ENCODE assay signal across 24 mouse cellular contexts in genomic region chr10:40469145-40469544, GRCm38 (mm10).
DNase-seq lines count a peak whose midpoint lies in the region; ATAC-seq lines count a peak whose summit lies in the region.
"Had no signal": no experiment of that assay in that cellular context is flagged by ENCODE, and none has a peak within 500 bp of the region (broad histone marks: within the 10 kb centered on the region; RNA-seq: fewer than 3 reads in every experiment).

No protein-coding gene starts in this region.

- H3K9ac ChIP-seq in limb, embryonic 11.5 days (ENCODE audit: low read length) = no peak overlapping the region
- H3K9ac ChIP-seq in forebrain, embryonic 16.5 days (replicated peaks; ENCODE audit: low read depth, low read length) = no peak overlapping the region
- H3K9ac ChIP-seq: heart, embryonic 13.5 days; hindbrain, embryonic 14.5 days had no signal

- no peak overlapping the region for H3K27ac ChIP-seq in limb, embryonic 11.5 days (replicated peaks; ENCODE audit: low read depth, low read length)
- no peak overlapping the region for H3K27ac ChIP-seq in limb, embryonic 10.5 days
- no peak overlapping the region for H3K27ac ChIP-seq in forebrain, embryonic 16.5 days (ENCODE audit: low read length)
- H3K27ac ChIP-seq: heart, adult 2 months; heart, embryonic 10.5 days; heart, embryonic 13.5 days; hindbrain, embryonic 14.5 days; hindbrain, postnatal 0 days had no signal

- peak; percentile 4 for DNase-seq in limb, embryonic 11.5 days (ENCODE audit: low spot score)
- no peak for DNase-seq in limb, embryonic 10.5 days (ENCODE audit: low spot score)
- peak; percentile 65 for DNase-seq in thymus, postnatal 0 days (ENCODE audit: low spot score)
- no peak for DNase-seq in thymus, postnatal 25 days
- no peak for DNase-seq in kidney, postnatal 36 days
- DNase-seq: adrenal gland, postnatal 10 days; adrenal gland, postnatal 36 days; cerebellum, adult 18-20 months; cerebellum, adult 9-10 months; cerebellum, postnatal 14 days; gastrocnemius, postnatal 36 days; heart, adult 2 months; heart, postnatal 14 days; heart, postnatal 4 days had no signal

- ATAC-seq in limb, embryonic 11.5 days (ENCODE audit: insufficient number of reproducible peaks, low FRiP score, low TSS enrichment, low read depth) = no peak
- peak; percentile 32 for ATAC-seq in CD4-positive, CD25-positive, alpha-beta regulatory T cell, adult 4 months
- ATAC-seq in forebrain, embryonic 16.5 days = no peak
- ATAC-seq: forebrain, embryonic 14.5 days; hindbrain, postnatal 0 days; Patski had no signal

- no peaks in the 10 kb centered on the region for H3K27me3 ChIP-seq in limb, embryonic 11.5 days (ENCODE audit: control insufficient read depth, insufficient read depth, low read length)
- H3K27me3 ChIP-seq in limb, embryonic 10.5 days (ENCODE audit: low read depth, poor library complexity, severe bottlenecking) = no peaks in the 10 kb centered on the region
- no peaks in the 10 kb centered on the region for H3K27me3 ChIP-seq in forebrain, embryonic 16.5 days (replicated peaks; ENCODE audit: control insufficient read depth, insufficient read depth, low read length)
- H3K27me3 ChIP-seq: CH12.LX; heart, embryonic 13.5 days; Patski had no signal

- no peaks in the 10 kb centered on the region for H3K9me3 ChIP-seq in limb, embryonic 11.5 days (ENCODE audit: control insufficient read depth, low read length)
- H3K9me3 ChIP-seq in limb, embryonic 10.5 days (replicated peaks) = no peaks in the 10 kb centered on the region
- H3K9me3 ChIP-seq in forebrain, embryonic 16.5 days (ENCODE audit: control insufficient read depth, low read length) = no peaks in the 10 kb centered on the region
- H3K9me3 ChIP-seq: G1E; heart, embryonic 10.5 days; heart, embryonic 13.5 days had no signal

- H3K4me2 ChIP-seq in limb, embryonic 11.5 days (ENCODE audit: low read depth, severe bottlenecking) = no peak overlapping the region
- H3K4me2 ChIP-seq in forebrain, embryonic 16.5 days (ENCODE audit: low read length) = no peak overlapping the region
- H3K4me2 ChIP-seq: heart, embryonic 13.5 days; hindbrain, embryonic 14.5 days had no signal

- H3K36me3 ChIP-seq in limb, embryonic 11.5 days (ENCODE audit: control insufficient read depth, insufficient read depth, low read length) = no peaks in the 10 kb centered on the region
- H3K36me3 ChIP-seq in limb, embryonic 10.5 days = peaks cover 16% of the 10 kb centered on the region; the same call in 1 of the 2 replicates
- peaks cover 4% of the 10 kb centered on the region; the same call in 1 of the 2 replicates for H3K36me3 ChIP-seq in forebrain, embryonic 16.5 days (ENCODE audit: control insufficient read depth, insufficient read depth)
- H3K36me3 ChIP-seq: heart, embryonic 10.5 days had no signal

- no peak overlapping the region for H3K4me3 ChIP-seq in limb, embryonic 11.5 days (ENCODE audit: low read depth, low read length)
- no peak overlapping the region for H3K4me3 ChIP-seq in limb, embryonic 10.5 days
- H3K4me3 ChIP-seq in forebrain, embryonic 16.5 days (replicated peaks; ENCODE audit: low read length) = no peak overlapping the region
- H3K4me3 ChIP-seq: heart, adult 2 months; heart, embryonic 10.5 days; heart, embryonic 13.5 days had no signal

- WGBS in limb, embryonic 11.5 days = 93% methylated on average over 2 of the region's 2 CpGs
- 88% methylated on average over 2 of the region's 2 CpGs for WGBS in limb, embryonic 10.5 days
- WGBS in forebrain, embryonic 16.5 days = 95% methylated on average over 2 of the region's 2 CpGs

- no peaks in the 10 kb centered on the region for H3K4me1 ChIP-seq in limb, embryonic 11.5 days (ENCODE audit: control insufficient read depth, insufficient read depth, low read length)
- no peaks in the 10 kb centered on the region for H3K4me1 ChIP-seq in limb, embryonic 10.5 days
- H3K4me1 ChIP-seq in forebrain, embryonic 16.5 days (replicated peaks; ENCODE audit: control insufficient read depth, insufficient read depth, low read length) = no peaks in the 10 kb centered on the region
- H3K4me1 ChIP-seq: heart, embryonic 10.5 days; heart, embryonic 13.5 days had no signal

Comparison
In these comparisons a context has a peak if more than half of its experiments do, and no peak if none do; other contexts are left out.
1. DNase-seq: peak in limb, embryonic 11.5 days (single experiment) and thymus, postnatal 0 days (single experiment); none in limb, embryonic 10.5 days (single experiment), thymus, postnatal 25 days (single experiment) and kidney, postnatal 36 days (0 of 2).